Mouse (Mus musculus) G1E (cell line): ENCODE measurements around the gene Slc1a6. TPM values are rescaled to one million over a fixed set of nuclear protein-coding genes. Genes with fewer than 3 reads are reported as not detected.

Source experiments
- ATAC-seq: 2 replicates; pipeline ENCODE4 v1.8.0; 2016; ENCODE audit warnings: mild to moderate bottlenecking; ENCODE audit not compliant: insufficient number of reproducible peaks, poor library complexity, low FRiP score, severe bottlenecking; ENCODE audit errors: extremely low read depth
- DNase-seq: peaks from one replicate; pipeline ENCODE4 v3.0.0; 2012; ENCODE audit warnings: low spot score
- H3K27me3 ChIP-seq: 2 replicates; pipeline ENCODE4 v1.6.1; 2012; ENCODE audit warnings: mild to moderate bottlenecking, low read length, inconsistent platforms; ENCODE audit not compliant: insufficient read depth
- H3K36me3 ChIP-seq: replicated peaks from 2 replicates; pipeline ENCODE3; 2012; ENCODE audit warnings: mild to moderate bottlenecking, inconsistent platforms
- H3K4me1 ChIP-seq: 2 replicates; pipeline ENCODE4 v1.6.1; 2012; ENCODE audit warnings: low read depth, low read length, inconsistent platforms, mixed read lengths; ENCODE audit not compliant: insufficient read depth
- H3K4me3 ChIP-seq: 2 replicates; pipeline ENCODE4 v1.5.1; 2012; ENCODE audit warnings: low read depth, mild to moderate bottlenecking, inconsistent platforms, low read length, moderate library complexity, mixed read lengths
- H3K9me3 ChIP-seq: replicated peaks from 2 replicates; pipeline ENCODE4 v1.6.1; 2012; ENCODE audit warnings: inconsistent platforms
- CTCF ChIP-seq: IDR thresholded peaks from 2 replicates; pipeline ENCODE4 v1.5.1; 2012; ENCODE audit warnings: low read depth, low read length, inconsistent platforms, mixed read lengths
- GATA1 ChIP-seq: IDR thresholded peaks from 2 replicates; pipeline ENCODE4 v1.6.1; 2012; ENCODE audit warnings: borderline replicate concordance, low read length, inconsistent platforms, mixed read lengths
- GATA2 ChIP-seq: IDR thresholded peaks from 2 replicates; pipeline ENCODE4 v1.6.1; 2012; ENCODE audit warnings: low read depth, low read length, inconsistent platforms, borderline replicate concordance
- POLR2AphosphoS5 ChIP-seq: IDR thresholded peaks from 2 replicates; pipeline ENCODE4 v1.6.1; 2012; ENCODE audit warnings: low read depth, low read length, inconsistent platforms; ENCODE audit not compliant: insufficient replicate concordance
- TAL1 ChIP-seq: conservative IDR thresholded peaks from 2 replicates; pipeline ENCODE4 v1.6.1; 2012; ENCODE audit warnings: low read depth, low read length, inconsistent platforms, mixed read lengths
- polyA plus RNA-seq: library from polyadenylated mRNA; stranded (reverse); fragments of >175 nt; gene quantifications from 2 replicates; pipeline ENCODE4 v1.2.3, GENCODE M21; 2012
- total RNA-seq, 2 experiments: library from RNA; stranded (forward) in 1 of 2; stranded (reverse) in 1 of 2; fragments of 200-1000 nt in 1 of 2; fragments of >200 nt in 1 of 2; fragmentation: Nextera tagmentation in 1 of 2; gene quantifications; 2 replicates each; pipeline ENCODE4 v1.2.3; 2014 to 2017

Slc1a6 gene
- total and polyA plus RNA-seq, 3 experiments = 0.11 TPM; not detected in 2

- TF ChIP-seq CTCF (no peak), TAL1 (no peak), GATA2 (no peak), GATA1 (no peak), POLR2AphosphoS5 (no peak)
- Histone ChIP-seq H3K36me3 (no peaks in the 10 kb centered on the region), H3K4me3 (no peak overlapping the region), H3K9me3 (peaks cover 19% of the 10 kb centered on the region), H3K4me1 (no peaks in the 10 kb centered on the region), H3K27me3 (peaks cover 4% of the 10 kb centered on the region; the same call in 1 of the 2 replicates)
- ATAC-seq (no peak), DNase-seq (no peak)
Observed at GRCm38 (mm10) chr10:78748946-78749345, 31.4 kb upstream of the Slc1a6 start.

GRCm38 (mm10) chr10:78752452-78753191 is 27.7 kb upstream of the Slc1a6 start, which contains the start of gene Ccdc105:
Gene Ccdc105 (minus strand): TSS chr10:78753065.
- no peak for ATAC-seq
- H3K4me1 ChIP-seq = no peaks in the 10 kb centered on the region
- H3K9me3 ChIP-seq = peaks cover 11% of the 10 kb centered on the region
- no peaks in the 10 kb centered on the region for H3K36me3 ChIP-seq
- TF ChIP-seq GATA2 (no peak), POLR2AphosphoS5 (no peak), TAL1 (no peak), GATA1 (no peak), CTCF (no peak)
- H3K4me3 ChIP-seq = no peak within 1 kb of the TSS; the same call in 1 of the 2 replicates
- no peak for DNase-seq
- H3K27me3 ChIP-seq = no peaks in the 10 kb centered on the region; the same call in 1 of the 2 replicates

GRCm38 (mm10) chr10:78756021-78756420 is 24.3 kb upstream of the Slc1a6 start:
- Histone ChIP-seq H3K4me3 (no peak overlapping the region), H3K27me3 (no peaks in the 10 kb centered on the region; the same call in 1 of the 2 replicates), H3K36me3 (no peaks in the 10 kb centered on the region), H3K4me1 (no peaks in the 10 kb centered on the region), H3K9me3 (peaks cover 8% of the 10 kb centered on the region)
- no peak for DNase-seq
- ATAC-seq = no peak
- TF ChIP-seq GATA1 (no peak), GATA2 (no peak), POLR2AphosphoS5 (no peak), TAL1 (no peak), CTCF (peak; percentile 67)

GRCm38 (mm10) chr10:78765570-78765969 is 14.7 kb upstream of the Slc1a6 start:
- TF ChIP-seq GATA1 (no peak), CTCF (no peak), GATA2 (no peak)
- no peaks in the 10 kb centered on the region for H3K9me3 ChIP-seq
- no peaks in the 10 kb centered on the region for H3K4me1 ChIP-seq
- H3K4me3 ChIP-seq = no peak overlapping the region
- H3K36me3 ChIP-seq = no peaks in the 10 kb centered on the region
- ATAC-seq (no peak), DNase-seq (no peak)
- no peaks in the 10 kb centered on the region; the same call in 1 of the 2 replicates for H3K27me3 ChIP-seq

GRCm38 (mm10) chr10:78775830-78776229 is 4.5 kb upstream of the Slc1a6 start:
- no peaks in the 10 kb centered on the region for H3K36me3 ChIP-seq
- DNase-seq (no peak), ATAC-seq (no peak)
- no peak for TF ChIP-seq GATA2
- TF ChIP-seq TAL1 = no peak
- TF ChIP-seq POLR2AphosphoS5 = no peak
- peaks cover 5% of the 10 kb centered on the region for H3K9me3 ChIP-seq
- H3K4me3 ChIP-seq = no peak overlapping the region
- H3K27me3 ChIP-seq = no peaks in the 10 kb centered on the region
- H3K4me1 ChIP-seq = no peaks in the 10 kb centered on the region

- ATAC-seq = no peak
- Histone ChIP-seq H3K36me3 (no peaks in the 10 kb centered on the region), H3K9me3 (peaks cover 8% of the 10 kb centered on the region), H3K27me3 (no peaks in the 10 kb centered on the region), H3K4me3 (no peak overlapping the region), H3K4me1 (no peaks in the 10 kb centered on the region)
- DNase-seq = no peak
- TF ChIP-seq TAL1 = no peak
- no peak for TF ChIP-seq POLR2AphosphoS5
- no peak for TF ChIP-seq GATA2
- no peak for TF ChIP-seq CTCF
- TF ChIP-seq GATA1 = no peak
Observed at GRCm38 (mm10) chr10:78779527-78779926, 769 bp upstream of the Slc1a6 start.
